Mouse (Mus musculus) frontal cortex, postnatal 10 days (tissue): ENCODE data around the gene Zfp652.
A peak's percentile ranks its signal among the peaks of the same experiment; 100 is the strongest.

Experiments
- DNase-seq, 2 experiments: peaks; one replicate each; pipeline ENCODE4 v3.0.0; 2022; ENCODE audit warnings: low spot score in 2 of 2, mixed read lengths in 1 of 2

Zfp652 gene

DNA sequence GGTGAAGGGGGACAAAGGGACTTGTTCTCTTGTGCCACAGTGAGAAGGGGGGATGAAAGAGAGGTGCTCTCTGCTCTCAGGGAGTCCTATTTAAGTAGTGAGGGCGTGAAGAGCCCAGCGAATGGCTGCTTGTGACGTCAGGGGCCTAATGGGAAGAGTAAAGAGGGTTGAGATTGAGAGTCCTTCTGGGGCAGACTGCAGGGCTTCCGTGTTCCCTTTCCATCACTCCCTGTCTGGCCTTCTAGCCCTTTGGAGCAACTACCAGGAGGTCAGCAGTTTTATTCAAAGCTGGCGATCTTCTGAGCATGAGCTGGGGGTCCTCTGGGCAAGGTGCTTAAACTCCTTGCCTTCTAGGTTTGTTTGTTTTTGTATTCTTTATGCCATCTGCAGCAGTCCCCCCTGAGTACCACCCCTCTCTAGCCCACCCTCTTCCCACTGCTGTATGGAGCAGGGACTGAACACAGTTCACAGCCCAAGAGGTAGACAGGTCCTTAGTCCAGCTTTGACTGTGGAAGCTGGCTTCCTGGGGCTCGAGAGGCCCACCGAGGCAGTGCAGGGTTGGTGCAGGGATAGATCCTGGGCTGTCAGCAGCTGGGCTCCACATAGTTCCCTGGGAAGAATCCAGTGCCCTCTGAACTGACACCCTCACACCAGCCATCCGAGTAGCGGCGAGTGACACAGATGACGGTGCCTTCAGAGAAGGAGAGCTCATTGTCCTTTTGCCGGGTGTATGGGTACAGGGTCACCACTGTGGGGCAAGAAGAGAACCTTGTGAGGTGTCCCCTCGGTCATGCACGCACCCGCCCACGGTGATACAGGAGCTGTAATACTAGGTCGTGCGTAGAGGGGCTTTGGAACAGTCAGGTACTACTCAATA lies 119.9 kb downstream of the Zfp652 start:
- no peak for DNase-seq

DNA sequence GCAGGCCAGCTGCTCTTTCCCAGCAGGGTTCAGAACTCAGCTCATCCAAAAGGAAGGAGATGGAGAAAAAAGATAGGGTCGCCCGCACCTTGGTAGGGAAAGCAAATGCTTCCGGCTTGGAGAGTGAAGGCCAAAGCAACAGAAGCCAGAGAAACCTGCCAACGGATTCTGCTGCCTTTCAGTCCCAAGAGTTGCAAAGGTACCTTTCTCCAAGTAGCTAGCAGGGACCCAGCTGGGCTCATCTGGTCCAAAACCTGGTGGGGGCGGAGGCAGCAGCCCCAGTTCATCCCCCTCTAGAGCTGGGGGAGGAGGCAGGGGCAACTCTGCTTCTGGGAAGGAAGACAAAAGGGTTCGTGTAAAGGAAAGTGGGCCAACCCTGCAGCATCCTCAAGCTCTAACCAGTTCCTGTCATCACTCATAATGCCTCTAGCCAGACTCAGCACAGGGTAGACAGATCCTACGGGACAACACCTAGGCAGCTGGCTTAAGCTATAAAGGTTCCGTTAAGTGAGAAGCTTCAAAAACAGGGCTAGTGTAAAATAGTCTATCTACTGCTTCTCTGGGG lies 120.6 kb downstream of the Zfp652 start:
- no peak for DNase-seq

DNA sequence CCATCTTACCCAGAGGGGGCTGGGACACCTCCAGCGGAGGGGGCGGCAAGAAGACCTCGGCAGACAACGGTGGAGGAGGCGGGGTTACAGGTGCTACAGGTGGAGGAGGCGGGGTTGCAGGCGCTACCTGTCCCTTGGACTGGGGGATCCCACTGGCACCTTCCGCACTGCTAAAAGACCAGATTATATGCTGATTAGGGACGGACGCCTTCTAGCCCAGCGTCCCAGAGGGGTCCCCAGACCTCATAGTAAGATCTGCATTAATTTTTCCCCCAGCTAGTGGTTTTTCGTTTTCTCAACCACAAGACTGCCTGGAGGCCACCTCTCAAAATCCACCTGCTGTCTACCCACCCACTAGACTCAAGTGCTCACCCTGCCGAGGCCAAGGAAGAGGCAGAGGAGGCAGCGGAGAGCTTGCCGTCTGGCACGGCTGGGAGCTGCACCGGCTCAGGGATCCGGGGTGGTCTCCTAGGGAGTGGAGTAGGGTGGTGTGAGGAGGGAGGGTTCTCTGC lies 121.2 kb downstream of the Zfp652 start:
- no peak for DNase-seq

DNA sequence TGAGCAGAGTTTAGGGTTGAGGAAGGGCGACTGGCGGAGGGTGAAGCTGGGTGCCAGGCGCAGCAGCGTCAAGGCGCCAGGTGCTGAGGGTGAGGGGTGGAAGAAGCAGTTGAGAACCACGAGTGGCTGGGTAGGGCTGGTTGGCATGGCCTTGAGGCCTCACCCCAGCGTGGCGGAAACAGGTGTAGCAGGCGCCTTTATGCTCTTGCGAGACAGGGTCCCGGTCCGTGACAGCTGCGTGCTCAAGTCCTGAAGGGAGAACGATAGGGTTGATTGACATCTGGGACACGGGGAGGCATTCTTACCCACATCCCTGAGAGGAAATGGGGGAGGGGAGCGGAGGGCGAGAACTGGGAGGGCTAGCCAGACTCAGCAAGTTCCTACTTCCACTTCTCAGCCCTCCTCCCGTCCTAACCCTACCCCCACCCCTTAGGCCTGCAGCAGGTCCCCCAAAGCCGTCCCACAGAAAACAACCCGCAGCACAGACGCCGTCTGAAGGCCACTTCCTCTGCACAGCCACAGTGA lies 121.7 kb downstream of the Zfp652 start:
- peak in 1 of 2 experiments; percentile 72 for DNase-seq

DNA sequence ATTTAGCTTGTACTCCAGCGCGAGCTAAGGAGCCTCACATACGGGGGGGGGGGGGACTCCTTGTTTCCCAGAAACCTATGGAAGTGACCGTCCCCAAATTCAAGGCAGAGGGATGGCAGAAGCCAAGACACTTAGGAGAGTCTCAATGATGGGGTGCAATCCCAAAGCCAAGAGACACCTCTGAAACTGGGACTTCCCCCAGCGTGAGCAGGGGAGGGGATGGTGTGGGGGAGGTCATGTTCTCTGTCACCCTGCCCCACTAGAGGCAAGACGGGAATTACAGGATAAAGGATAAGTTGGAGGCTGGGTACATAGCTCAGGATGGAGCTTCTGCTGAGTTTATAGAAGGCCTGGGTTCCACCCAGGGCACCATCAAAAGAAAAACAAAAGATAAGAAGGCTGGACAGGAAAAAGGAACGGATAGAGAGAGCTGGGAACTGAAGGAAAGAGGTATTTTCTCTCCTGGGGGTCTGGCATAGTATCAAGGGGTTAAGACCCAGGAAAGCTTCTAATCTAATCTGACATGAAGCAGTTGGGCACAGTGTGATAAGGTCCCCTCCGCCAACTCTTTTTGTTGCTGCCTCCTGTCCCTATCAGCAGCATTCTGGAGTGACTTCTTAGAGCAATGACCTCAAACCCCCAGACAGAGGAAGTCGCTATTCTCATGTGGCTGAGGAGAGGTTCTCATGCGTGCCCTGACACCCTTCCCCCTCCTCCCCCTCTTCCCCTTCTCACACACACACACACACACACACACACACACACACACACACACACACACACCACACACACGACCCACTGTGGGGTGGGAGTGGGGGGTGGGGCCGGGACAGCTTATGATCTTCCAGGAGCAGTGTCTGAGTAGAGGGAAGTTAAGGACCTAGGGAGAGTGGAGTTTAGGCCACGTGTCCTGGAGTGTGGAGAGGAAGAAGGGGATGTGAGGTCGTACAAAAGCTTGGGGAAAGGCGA lies 122.6 kb downstream of the Zfp652 start:
- DNase-seq = no peak

DNA sequence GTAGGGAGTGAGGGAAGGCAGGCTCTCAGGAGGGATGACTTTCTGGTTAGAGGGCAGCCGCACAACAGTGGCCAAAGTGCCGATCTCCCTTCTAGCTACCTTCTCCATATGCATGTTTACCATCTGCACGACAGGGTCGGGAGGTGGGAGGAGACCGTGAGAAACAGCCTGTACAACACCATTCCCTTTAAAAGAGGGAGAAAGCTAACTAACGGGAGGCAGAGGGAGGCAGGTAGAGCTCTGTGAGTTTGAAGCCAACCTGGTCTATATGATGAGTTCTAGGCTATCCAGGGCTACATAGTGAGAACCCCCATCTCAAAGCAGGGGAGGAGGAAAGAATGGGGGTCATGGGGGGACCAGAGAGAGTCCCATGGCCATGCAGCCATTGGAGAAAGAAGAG lies 123.4 kb downstream of the Zfp652 start:
- DNase-seq = no peak

DNA sequence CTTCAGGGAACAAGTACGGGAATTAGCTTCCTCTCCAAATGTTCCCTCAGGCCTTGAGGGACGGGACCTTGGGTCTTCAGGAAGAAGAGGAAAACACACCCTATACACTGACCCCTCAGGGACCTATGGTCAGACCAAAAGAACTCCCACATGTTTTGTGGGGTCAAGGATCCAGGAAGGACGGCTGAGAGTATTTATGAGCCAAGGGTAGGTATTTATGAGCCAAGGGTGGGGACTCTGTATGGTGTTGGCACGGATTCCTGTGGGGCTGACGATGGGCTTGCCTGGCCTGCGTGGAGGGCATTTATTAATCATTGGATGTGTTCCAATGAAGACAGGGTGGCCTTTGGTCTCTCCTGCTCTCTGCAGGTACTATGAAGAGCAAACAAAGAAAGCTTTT lies 124.0 kb downstream of the Zfp652 start:
- no peak for DNase-seq

DNA sequence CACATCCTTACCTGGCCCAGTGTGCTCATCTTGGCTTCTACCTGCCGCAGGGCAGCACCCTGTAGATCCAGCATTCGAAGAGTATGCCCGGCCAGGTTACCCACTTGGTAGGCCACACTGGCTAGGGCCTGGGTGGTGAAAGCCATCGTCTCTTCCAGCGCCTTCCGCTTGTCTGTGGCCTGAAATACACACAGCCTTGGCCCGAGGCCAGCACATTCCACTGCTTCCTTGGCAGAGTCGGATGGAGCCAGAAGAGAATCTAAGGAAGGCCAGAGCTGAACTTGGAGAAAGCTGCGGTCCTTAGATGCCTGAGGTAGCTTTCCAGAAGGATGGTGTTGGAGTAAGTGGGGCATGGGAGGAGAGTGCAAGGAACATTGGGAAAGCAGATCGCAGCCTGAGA lies 124.6 kb downstream of the Zfp652 start, which contains the start of gene Gngt2:
Gngt2 (plus strand) TSS at position 158 of the 400 bp plus-strand sequence.
- DNase-seq = no peak

DNA sequence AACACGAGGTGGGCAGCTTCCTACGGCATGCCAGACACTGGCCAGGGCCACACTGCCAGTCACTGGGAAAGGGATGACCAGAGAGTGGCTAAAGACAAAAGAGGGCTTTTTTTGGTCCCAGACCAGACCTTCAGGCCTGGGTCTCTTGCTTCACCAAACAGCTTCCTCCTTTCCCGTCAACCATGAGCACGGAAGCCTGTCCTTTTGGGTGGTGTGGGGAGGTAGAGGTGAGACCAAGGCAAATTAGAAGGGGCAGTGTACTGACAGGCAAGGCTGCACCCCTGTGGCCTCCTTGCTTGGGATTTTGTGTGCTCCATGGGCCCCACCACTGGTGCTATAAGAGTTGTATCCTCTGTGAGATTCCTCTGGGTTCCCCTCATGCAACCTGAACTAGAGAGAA lies 126.1 kb downstream of the Zfp652 start:
- no peak for DNase-seq

DNA sequence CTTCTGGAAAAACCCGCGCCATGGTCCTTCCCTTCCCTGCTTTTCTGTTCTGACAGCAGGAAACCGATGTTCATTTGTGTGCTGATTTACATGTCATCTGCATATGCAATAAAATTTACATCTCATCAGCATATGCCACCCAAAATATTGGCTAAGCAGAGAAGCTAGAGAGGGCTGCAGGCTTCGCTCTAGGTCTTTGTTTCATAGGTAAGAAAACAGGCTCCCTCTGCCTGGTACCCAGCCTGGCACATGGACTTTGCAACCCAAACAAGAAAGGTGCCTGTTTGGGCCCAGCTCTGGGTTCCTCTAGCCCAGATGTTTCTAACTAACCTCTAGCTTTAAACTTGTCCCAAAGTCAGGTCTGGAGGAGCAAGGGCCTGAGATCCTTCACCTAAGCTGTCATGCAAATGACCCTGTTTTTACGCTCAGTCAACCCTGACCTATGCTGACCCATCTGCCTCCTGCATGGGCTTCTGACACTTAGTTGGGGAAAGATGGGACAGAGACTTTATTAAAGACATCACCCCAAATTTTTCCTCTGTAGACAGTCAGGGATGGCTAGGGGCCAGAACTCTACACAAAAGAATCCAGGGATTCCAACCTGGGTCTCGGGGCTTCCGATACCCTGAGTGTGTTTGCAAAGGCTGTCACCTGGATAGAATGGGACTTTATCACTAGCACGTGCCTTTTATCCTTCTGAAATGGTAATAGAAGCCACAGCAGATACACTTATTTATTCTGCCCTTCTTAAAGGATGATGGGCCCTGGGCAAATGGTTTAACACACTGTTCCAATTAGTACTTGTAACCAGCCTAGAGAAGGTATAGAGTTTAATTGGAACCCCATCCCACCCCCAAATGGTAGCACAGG lies 126.8 kb downstream of the Zfp652 start:
- no peak for DNase-seq

DNA sequence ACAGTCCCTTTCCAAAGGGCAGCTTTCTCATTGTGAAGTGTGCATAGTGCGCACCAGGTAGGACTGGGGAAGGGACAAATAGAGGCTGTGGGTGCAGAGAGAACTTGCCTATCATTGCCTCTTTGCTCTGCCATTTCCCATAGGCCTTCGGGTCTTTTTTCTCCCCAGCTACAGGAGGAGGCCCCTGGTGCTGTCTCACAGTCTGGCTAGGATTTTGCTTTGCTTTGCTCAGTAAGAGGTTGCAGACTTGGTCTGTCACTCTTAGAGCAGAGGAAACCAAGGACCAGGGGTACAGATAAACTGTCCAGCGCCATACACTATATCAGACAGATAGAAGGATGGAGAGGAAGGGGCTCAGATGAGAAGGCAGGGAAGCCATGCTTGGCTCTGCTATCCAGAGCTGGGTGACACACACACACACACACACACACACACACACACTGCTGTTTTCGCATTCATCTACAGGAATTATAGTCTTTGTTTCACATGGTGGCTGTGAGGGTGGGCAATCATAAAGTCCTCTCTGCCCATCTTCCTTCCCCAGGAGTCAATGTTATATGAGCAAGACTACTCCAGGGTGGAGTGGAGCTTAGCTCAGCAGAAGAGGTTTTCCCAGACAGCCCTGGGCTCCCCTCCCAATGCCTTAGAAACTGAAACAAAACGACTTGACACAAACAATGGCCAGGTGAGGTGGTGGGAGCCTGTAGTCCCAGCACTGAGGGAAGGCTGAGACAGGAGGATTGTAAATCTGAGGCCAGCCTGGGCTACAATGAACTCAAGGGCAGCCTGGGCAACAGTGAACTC lies 128.4 kb downstream of the Zfp652 start:
- DNase-seq = no peak

DNA sequence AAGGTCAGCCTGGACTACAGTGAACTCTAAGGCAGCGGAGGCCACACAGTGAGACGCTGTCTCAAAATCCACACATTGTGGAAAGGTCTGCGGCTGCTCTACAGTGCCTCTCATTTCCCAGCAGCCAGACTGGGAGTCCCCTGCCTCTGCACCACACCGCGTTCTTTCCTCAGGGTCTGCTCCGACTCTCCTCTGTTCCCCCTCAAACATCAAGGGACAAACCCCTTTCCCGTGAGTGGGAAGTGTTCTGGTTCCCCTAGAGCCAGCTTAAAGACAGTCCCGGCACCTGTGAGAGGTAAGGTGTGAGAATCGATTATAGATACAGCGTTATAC lies 129.0 kb downstream of the Zfp652 start:
- DNase-seq = no peak

DNA sequence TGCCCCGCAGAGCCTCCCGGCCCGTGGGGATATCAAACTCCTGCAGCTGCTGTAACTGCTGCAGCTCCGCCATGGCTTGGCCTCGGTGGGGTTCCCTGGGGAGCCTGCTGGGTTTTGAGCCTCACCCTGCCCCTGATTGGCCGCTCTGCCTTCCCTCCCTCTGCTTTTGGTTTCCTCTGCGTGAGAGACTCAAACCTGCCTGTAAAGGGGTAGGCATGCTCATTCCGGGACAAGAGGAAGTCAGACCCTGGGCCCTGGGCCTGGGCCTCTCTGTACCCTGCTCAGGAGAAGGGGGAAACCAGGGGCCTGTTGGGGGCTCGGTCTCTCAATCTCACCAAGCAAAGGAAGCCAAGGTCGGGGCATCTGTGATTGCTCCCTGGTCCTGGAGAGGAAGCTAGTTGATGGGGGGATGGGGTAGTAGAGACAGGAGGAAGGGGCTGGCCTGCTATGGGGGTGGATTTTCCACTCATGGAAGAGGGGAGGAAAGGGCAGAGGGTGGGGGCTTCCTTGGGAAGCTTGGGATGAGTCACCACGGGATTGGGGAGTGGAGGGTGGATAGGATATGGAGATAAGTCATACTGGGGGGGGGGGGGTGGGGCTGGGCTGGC lies 129.7 kb downstream of the Zfp652 start, which contains the start of gene Abi3:
Abi3 (minus strand) TSS at position 403 of the 608 bp plus-strand sequence.
- DNase-seq = no peak

DNA sequence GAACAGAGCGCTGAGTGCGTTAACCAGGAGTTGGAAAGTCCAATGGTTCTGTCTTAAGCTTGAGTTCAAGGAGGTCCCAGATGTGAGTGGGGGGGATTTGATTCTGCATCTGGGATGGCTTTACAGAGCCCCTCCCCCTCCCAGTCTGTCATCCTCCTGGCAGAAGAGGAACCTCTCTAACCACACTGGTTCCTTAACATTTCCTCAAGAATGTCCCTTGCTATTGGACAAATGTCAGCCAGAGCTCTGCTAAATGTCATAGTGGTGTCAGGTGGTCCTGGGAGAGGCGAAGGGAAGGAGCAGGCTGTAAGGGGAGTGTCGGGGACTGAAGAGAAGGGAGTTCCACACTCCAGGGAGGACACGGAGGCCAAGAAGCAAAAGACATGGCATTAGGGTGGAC lies 130.5 kb downstream of the Zfp652 start:
- no peak for DNase-seq

DNA sequence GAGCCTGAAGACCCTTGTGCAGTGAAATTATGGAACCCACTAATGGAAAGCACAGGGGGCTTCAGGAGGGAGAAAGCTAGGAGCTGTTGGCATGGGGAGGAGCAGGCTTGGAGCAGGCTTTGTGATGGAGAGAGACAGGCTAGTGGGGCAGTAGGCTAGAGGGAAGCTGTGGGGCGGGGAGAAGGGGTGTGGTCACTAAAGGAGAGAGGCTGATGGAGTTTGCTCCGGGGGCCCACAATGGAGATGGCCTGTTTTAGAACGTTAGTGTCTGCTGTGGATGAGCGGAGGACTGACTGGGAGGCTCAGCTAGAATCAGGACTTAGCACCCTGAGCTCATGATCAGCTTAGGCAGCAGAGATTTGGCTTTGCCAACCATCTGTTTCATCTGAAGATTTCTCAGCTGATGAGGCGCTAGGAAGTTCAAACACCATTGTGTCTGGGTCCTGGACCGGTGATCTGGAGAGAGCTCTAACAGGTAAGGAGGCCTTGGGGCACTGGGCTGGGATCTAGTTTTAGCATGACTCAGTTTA lies 131.0 kb downstream of the Zfp652 start:
- DNase-seq = no peak

DNA sequence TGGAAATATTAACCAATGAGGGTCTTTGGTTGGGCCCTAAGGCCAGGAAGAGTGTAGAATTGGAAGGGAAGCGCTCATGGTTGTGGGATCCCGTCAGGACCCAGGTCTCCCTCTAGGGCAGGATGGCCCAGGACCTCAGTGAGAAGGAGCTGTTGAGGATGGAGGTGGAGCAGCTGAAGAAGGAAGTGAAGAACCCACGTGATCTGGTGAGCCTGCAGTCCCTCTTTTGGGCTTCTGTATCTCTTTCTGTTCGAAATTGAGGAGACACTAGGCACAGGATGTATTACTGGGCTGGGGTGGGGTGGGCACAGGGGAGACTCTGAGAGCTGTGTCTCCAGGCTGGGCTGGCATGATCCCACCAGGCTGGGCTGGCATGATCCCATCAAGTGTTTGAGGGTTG lies 132.5 kb downstream of the Zfp652 start:
- DNase-seq = no peak

DNA sequence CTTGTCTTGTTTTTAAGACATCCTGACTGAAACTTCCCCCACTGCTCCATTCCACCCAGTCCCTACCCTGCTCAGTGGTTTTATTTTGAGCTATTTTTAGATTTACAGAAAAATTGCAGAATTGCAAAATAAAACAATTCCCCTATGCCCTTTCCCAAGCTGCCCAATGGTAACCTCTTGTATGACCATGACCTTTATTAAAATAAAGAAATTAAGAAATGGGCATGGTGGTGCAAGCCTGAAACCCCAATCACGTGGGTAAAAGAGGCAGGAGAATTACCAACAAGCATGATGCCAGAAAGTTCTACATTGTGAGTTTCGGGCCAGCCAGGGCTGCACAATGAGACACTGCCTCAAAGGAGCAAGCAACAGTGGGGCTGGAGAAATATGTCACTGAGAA lies 138.4 kb downstream of the Zfp652 start:
- no peak for DNase-seq

DNA sequence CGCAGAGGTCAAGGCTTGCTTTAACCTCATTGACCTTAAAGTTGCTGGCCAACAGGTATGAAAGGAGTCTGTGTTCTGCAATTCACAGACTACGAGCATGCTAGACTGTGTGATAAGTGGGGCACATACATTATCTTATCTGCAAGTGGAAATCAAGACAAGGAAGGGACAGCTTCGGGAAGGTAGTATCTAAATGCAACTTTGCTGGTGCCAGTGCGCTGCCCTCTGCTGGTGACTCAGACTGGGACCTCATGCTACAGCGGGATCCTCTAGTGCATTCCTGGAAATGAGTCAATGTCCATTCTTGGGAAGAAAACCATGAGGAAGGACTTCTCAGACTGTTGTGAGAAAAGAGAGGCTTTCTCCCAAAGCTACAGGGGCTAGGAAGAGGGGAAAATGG lies 141.2 kb downstream of the Zfp652 start:
- DNase-seq = no peak

DNA sequence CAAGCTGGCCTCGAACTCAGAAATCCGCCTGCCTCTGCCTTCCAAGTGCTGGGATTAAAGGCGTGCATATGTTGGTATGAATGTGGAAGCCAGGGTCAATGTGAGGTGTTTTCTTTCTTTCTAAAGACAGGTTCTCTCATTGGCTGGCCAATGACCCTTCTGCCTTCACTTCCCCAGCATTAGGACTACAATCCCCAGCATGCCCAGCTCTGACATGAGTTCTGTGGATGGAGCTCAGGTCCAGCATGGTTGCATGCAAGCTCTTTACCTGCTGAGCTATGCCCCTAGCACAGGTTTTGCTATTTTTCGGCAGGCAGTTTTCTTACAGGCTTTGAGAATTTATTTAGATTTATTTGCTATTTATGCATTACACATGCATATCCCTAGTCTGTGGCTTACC lies 144.8 kb downstream of the Zfp652 start:
- DNase-seq = no peak
